Mouse (Mus musculus) lung, adult 2 months (tissue): ENCODE data around the gene 2610028H24Rik.

ENCODE experiments used
- CTCF ChIP-seq: fragments of 200-500 bp; IDR thresholded peaks from 2 replicates; pipeline ENCODE4 v1.5.1; 2011; ENCODE audit warnings: mild to moderate bottlenecking, low read length, control low read depth; ENCODE audit not compliant: insufficient read depth
- POLR2A ChIP-seq: fragments of 200-500 bp; IDR thresholded peaks from 2 replicates; pipeline ENCODE4 v1.6.1; 2011; ENCODE audit warnings: low read depth, mild to moderate bottlenecking, control low read depth, low read length, borderline replicate concordance; ENCODE audit errors: extremely low read depth

- no peak for TF ChIP-seq CTCF
- no peak for TF ChIP-seq POLR2A
These were observed 13.4 kb downstream of the 2610028H24Rik start for GRCm38 (mm10) chr10:76462312-76462711.
